Mouse (Mus musculus) lung, postnatal 0 days (tissue): ENCODE results near the gene Fbxl13. TPM values are rescaled to one million over a fixed set of nuclear protein-coding genes. Genes with fewer than 3 reads are reported as not detected.

ENCODE experiments used
- ATAC-seq: fragments of 200-750 bp; cut with Nextera tagmentation; 2 replicates; pipeline ENCODE4 v1.8.0; 2017; ENCODE audit warnings: moderate library complexity
- DNase-seq: peaks from one replicate; pipeline ENCODE4 v3.0.0-alpha.2; 2016; ENCODE audit warnings: low spot score
- H3K27ac ChIP-seq: fragments of 300-500 bp; sonication (generic); 2 replicates; pipeline ENCODE4 v1.5.1; 2014; ENCODE audit warnings: antibody characterized with exemption, mild to moderate bottlenecking, low read length, mixed read lengths
- H3K27me3 ChIP-seq: fragments of 300-500 bp; sonication (generic); replicated peaks from 2 replicates; pipeline ENCODE4 v1.6.1; 2014; ENCODE audit warnings: low read length, mixed read lengths; ENCODE audit not compliant: insufficient read depth
- H3K36me3 ChIP-seq: fragments of 300-500 bp; sonication (generic); 2 replicates; pipeline ENCODE4 v1.6.1; 2014; ENCODE audit warnings: low read length, mixed read lengths; ENCODE audit not compliant: insufficient read depth
- H3K4me1 ChIP-seq: fragments of 300-500 bp; sonication (generic); 2 replicates; pipeline ENCODE4 v1.6.1; 2014; ENCODE audit warnings: antibody characterized with exemption, low read depth, low read length, mixed read lengths; ENCODE audit not compliant: insufficient read depth
- H3K4me2 ChIP-seq: fragments of 300-500 bp; sonication (generic); replicated peaks from 2 replicates; pipeline ENCODE4 v1.6.1; 2014; ENCODE audit warnings: low read depth, mild to moderate bottlenecking, low read length, moderate library complexity, mixed read lengths
- H3K4me3 ChIP-seq: fragments of 300-500 bp; sonication (generic); 2 replicates; pipeline ENCODE4 v1.5.1; 2014; ENCODE audit warnings: low read depth, low read length
- H3K9ac ChIP-seq: fragments of 300-500 bp; sonication (generic); replicated peaks from 2 replicates; pipeline ENCODE4 v1.6.1; 2014; ENCODE audit warnings: low read depth, mild to moderate bottlenecking
- H3K9me3 ChIP-seq: fragments of 300-500 bp; sonication (generic); 2 replicates; pipeline ENCODE4 v1.6.1; 2016; ENCODE audit warnings: low read length, mixed read lengths
- CTCF ChIP-seq: IDR thresholded peaks from 2 replicates; pipeline ENCODE4 v1.5.1; 2016; ENCODE audit warnings: antibody characterized with exemption, mild to moderate bottlenecking
- EP300 ChIP-seq: IDR thresholded peaks from 2 replicates; pipeline ENCODE4 v1.6.1; 2016; ENCODE audit warnings: antibody characterized with exemption, mild to moderate bottlenecking, control low read depth
- WGBS: fragments of 180-500 bp; shearing (Covaris S2); extraction: QIAGEN DNeasy Blood & Tissue Kit; methylation state at CpG from one replicate; pipeline ENCODE4 v1.1.7; 2014; 5-methylcytosine and 5-hydroxymethylcytosine counted together
- polyA plus RNA-seq: library from polyadenylated mRNA; unstranded; fragments of >200 nt; fragmentation: Nextera tagmentation; extraction: Ambion mirVana; gene quantifications from 2 replicates; pipeline ENCODE4 v1.2.1, GENCODE M21; 2015

Gene Fbxl13
- polyA plus RNA-seq, 1 experiment from 2014 or later, result 1.1 TPM

DNA sequence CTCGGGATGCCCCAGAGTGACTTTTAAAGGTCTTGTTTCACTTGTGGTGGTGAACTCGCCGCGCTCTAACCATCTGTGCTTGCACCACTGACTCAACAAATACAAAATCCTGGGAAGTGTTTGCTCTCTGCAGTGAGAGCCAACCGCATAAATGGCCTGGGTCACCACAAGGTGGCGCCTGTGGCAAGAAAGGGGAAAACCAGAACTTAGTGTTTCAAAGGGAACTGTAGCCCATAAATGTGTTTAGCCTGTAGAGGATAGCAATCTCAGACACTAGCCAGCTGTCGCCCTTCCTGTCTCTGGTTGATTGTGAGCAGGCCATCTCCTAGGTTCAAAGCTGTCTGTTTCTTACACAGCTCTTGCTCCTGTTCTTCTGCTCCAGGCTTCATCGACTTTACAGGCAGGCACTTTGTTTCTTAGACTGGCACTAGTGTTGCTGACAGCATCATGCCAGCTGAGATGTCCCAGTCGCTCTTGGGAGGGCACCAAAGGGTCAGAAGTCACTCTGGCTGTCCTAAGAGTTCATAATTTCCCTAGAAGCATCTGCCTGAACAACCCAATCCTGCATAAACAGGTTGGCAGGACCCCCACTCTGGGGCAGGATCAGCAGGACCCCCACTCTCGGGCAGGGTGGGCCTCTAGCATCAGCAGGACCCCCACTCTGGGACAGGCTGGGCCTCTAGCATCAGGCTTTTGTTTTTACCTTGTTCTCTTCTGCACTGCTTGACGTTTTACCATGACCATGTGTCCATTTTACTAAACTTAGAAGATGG, 13.4 kb upstream of the Fbxl13 start:
- Histone ChIP-seq H3K4me2 (no peak overlapping the region), H3K27me3 (no peaks in the 10 kb centered on the region), H3K9me3 (no peaks in the 10 kb centered on the region), H3K36me3 (peaks cover 3% of the 10 kb centered on the region; the same call in 1 of the 2 replicates), H3K27ac (peak overlapping the region; percentile 43), H3K9ac (no peak overlapping the region), H3K4me1 (no peaks in the 10 kb centered on the region; the same call in 1 of the 2 replicates), H3K4me3 (no peak overlapping the region)
- ATAC-seq (peak; percentile 64), DNase-seq (peak; percentile 91)
- WGBS, result 50% methylated on average over 11 of the region's 11 CpGs
- TF ChIP-seq CTCF (peak; percentile 89), EP300 (no peak)

DNA sequence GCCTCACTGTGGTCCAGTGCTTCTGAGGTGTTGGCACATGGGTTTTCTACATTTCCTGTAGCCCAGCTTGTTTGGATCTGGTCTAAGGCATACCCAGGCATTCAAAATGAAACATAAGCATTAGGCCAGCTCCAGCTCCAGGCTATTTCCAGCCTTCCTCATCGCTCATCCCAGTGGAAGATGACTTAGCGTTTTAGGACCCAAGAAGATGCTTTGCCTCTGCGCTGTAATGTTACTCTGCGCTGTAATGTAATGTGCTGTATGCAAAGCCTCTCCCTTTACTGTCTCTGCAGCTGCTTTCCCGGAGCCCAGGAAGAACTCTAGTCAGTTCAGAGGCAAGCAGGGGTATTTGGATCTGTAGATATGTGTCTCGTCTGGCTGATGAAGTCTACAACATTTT, 12.6 kb upstream of the Fbxl13 start:
- H3K9me3 ChIP-seq, result no peaks in the 10 kb centered on the region
- no peaks in the 10 kb centered on the region; the same call in 1 of the 2 replicates for H3K4me1 ChIP-seq
- 90% methylated on average over 6 of the region's 6 CpGs for WGBS
- H3K27ac ChIP-seq, result peak overlapping the region; percentile 43
- TF ChIP-seq CTCF, result no peak
- TF ChIP-seq EP300, result no peak
- no peak for ATAC-seq
- DNase-seq, result no peak
- no peak overlapping the region for H3K9ac ChIP-seq
- peaks cover 4% of the 10 kb centered on the region; the same call in 1 of the 2 replicates for H3K36me3 ChIP-seq
- H3K4me2 ChIP-seq, result no peak overlapping the region
- H3K27me3 ChIP-seq, result no peaks in the 10 kb centered on the region
- no peak overlapping the region for H3K4me3 ChIP-seq

DNA sequence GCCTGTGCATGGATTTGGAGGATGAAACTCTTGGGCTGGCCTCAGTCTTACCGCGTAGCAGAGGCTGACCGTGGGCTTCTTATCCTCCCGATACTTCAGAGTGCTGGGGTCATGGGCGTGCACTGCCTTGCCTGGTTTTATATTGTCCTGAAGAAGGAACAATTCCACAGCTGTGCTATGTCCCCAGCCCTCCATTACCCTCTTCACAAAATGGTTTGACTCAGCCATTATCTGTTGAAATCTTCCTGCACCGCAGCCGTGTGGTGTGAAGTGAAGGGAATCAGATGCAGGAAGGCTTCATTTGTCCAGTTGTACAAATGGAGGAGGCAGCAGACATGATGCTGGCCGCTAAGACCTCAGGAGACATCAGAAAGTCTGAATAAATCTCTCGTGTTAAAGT, 11.5 kb upstream of the Fbxl13 start:
- H3K4me3 ChIP-seq, result no peak overlapping the region
- ATAC-seq (peak; percentile 88), DNase-seq (peak; percentile 84)
- H3K4me1 ChIP-seq, result no peaks in the 10 kb centered on the region; the same call in 1 of the 2 replicates
- H3K4me2 ChIP-seq, result no peak overlapping the region
- no peaks in the 10 kb centered on the region for H3K27me3 ChIP-seq
- H3K9ac ChIP-seq, result no peak overlapping the region
- H3K9me3 ChIP-seq, result no peaks in the 10 kb centered on the region
- H3K27ac ChIP-seq, result 0 out of 2 replicates have a peak overlapping the region, but pooled peaks have one; percentile 43
- TF ChIP-seq EP300 (peak; percentile 71), CTCF (no peak)
- 66% methylated on average over 9 of the region's 9 CpGs for WGBS
- 0 out of 2 replicates have a peak, but pooled peaks cover 3% of the 10 kb centered on the region for H3K36me3 ChIP-seq

DNA sequence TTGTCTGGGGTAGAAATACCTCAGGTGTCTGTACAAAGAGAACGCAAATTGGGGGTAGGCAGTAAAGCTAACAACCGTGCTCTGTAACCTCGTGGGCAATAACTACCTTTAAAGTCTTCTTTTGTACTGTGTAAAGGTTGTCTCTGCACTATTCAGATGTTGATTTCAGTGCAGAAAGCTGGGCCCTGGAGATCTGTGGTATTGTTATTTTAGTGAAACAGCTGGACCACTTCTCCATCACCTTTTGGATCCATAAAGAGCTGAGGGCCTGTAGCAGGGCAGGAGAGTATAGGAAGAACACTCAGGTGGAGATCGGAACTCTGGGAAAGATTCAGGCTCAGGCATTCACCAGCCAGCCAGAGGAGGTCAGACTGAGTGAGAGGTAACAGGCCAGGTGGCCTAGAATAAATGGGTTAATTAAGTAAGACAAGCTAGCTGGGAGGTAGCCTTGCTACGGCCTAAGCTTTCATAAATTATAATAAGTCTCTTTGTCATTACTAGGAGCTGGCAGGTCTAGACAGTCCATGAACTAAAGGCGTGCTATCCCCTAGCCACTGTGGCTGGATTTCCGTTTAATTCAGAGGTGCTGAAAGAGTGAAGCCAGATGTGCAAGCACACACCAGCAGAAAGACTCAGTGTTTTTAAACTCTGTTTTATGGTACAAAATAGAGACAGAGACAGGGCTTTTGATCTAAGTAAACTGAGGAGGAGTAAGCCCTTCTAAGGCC, 6.6 kb upstream of the Fbxl13 start:
- Histone ChIP-seq H3K36me3 (peaks cover 3% of the 10 kb centered on the region; the same call in 1 of the 2 replicates), H3K9me3 (no peaks in the 10 kb centered on the region), H3K27me3 (no peaks in the 10 kb centered on the region), H3K4me1 (no peaks in the 10 kb centered on the region), H3K4me3 (no peak overlapping the region), H3K4me2 (no peak overlapping the region), H3K9ac (no peak overlapping the region), H3K27ac (no peak overlapping the region)
- ATAC-seq, result peak; percentile 49
- WGBS, result 76% methylated on average over 7 of the region's 7 CpGs
- DNase-seq, result peak; percentile 34
- TF ChIP-seq EP300, result no peak
- TF ChIP-seq CTCF, result no peak

DNA sequence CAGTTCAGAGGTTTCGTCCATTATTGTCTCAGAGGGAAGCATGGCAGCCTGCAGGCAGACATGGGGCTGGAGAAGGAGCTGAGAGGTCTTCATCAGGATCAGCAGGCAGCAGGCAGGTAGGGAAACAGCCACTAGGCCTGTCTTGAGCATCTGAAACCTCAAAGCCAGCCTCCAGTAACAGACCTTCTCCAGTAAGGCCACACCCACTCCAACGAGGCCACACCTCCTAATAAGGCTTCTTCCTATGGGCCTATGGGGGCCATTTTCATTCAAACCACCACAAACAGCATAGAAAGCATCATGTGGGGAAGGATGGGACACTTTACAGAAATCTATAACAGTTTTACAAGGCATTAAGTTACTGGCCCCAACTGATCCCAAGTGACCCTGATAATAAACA, 5.3 kb upstream of the Fbxl13 start:
- TF ChIP-seq CTCF (no peak), EP300 (no peak)
- WGBS, result 79% methylated on average over 2 of the region's 2 CpGs
- Histone ChIP-seq H3K4me1 (peaks cover 5% of the 10 kb centered on the region; the same call in 1 of the 2 replicates), H3K27me3 (no peaks in the 10 kb centered on the region), H3K36me3 (peaks cover 3% of the 10 kb centered on the region; the same call in 1 of the 2 replicates), H3K27ac (no peak overlapping the region), H3K4me3 (no peak overlapping the region), H3K9me3 (no peaks in the 10 kb centered on the region), H3K9ac (no peak overlapping the region), H3K4me2 (no peak overlapping the region)
- DNase-seq (no peak), ATAC-seq (no peak)

DNA sequence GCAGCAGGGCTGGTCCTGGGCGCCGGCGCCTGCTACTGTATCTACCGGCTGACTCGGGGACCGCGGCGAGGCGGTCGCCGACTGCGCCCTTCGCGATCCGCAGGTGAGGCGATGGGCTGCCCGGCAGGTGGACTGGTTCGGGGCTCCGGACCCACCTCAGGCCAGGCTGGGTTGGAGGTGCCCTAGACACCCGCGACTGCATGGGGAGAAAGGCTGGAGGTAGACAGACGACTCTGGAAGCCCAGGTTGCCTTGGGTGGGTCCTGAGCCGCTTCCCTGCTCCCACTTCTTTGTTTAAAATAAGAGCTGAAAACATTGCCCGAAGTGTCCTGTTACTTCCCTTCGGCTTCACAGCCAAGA, 678 bp upstream of the Fbxl13 start:
- no peak; the same call in 1 of the 2 replicates for TF ChIP-seq EP300
- no peak for TF ChIP-seq CTCF
- WGBS, result under 1% methylated on average over 23 of the region's 25 CpGs
- DNase-seq, result no peak
- Histone ChIP-seq H3K27me3 (no peaks in the 10 kb centered on the region), H3K27ac (peak overlapping the region; percentile 85), H3K9me3 (no peaks in the 10 kb centered on the region), H3K4me2 (peak overlapping the region; percentile 92), H3K4me3 (peak overlapping the region; percentile 63), H3K4me1 (peaks cover 10% of the 10 kb centered on the region; the same call in 1 of the 2 replicates), H3K9ac (peak overlapping the region; percentile 72), H3K36me3 (no peaks in the 10 kb centered on the region; the same call in 1 of the 2 replicates)
- no peak for ATAC-seq
